Mouse (Mus musculus): Measurements from ENCODE around the gene Smtnl2.

GRCm38 (mm10) chr11:72429288-72429690, 17.8 kb upstream of the Smtnl2 start:
- peak; percentile 98 for TF ChIP-seq CTCF (IDR thresholded peaks at IDR 0.05; ENCODE audit: low read depth)
- no peak for TF ChIP-seq EP300 (optimal IDR thresholded peaks at IDR 0.05)
